Mouse (Mus musculus) mouse embryonic stem cell (cell line): ENCODE data around the gene Tmem98.

Source experiments
- in situ Hi-C, 2 experiments: fragments of 300-500 bp; cut with MboI; formaldehyde crosslinking; loops; 1 replicate in 1 of 2; 3 replicates in 1 of 2; pipeline ENCODE4 v1.14.3; 2019 to 2020; ENCODE audit warnings: low sequenced_read_pairs in 2 of 2, low pct_unique_long_range_greater_than_20kb in 1 of 2, mixed read lengths in 1 of 2; ENCODE audit not compliant: unreplicated experiment in 1 of 2

Tmem98 gene

DNA sequence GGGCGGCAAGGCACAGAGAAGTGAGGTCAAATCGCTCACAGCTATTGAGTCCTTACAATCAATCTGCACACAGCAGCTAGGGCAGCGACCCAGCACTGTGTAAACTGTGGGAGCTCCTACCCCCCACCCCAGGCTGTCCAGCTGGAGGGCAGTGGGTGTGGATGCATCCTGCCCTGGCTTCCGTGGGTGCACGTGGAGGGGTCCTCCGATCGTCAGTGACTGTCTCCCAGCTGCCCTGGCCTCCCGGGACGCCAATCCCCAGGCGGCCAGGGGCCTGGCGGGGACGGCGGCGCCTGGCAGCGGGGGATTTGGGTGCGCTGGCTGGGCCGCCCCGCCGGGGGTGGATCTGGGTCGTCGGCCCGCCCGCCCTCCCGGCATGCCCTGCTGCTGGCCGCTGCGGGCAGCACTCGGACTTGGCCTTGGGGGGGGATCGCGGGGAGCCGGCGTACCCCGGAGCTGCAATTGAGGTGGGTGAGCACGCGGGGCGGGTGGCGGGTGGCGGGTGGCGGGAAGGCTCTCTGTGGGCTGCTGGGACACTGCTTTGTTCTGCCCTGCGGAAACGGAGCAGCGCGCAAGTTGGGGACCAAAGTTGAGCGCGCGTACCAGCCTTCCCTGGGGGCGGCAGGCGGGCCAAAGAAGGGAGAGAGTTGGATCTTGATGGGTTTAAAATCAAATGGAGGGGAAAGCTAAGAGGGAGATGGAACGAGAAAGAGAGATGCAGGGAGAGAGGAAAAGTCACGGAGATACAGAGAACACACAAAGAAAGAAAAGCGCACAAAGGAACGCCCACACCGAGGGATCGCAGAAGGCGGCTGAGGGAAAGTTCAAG, at the start of gene Tmem98:
Tmem98 (plus strand) TSS at position 183 of the 829 bp plus-strand sequence.
- in situ Hi-C loops: no loop called here

- in situ Hi-C loops: no loop called here
These were observed 48.5 kb upstream of the Tmem98 start for GRCm38 (mm10) chr11:80761285-80761974.

DNA sequence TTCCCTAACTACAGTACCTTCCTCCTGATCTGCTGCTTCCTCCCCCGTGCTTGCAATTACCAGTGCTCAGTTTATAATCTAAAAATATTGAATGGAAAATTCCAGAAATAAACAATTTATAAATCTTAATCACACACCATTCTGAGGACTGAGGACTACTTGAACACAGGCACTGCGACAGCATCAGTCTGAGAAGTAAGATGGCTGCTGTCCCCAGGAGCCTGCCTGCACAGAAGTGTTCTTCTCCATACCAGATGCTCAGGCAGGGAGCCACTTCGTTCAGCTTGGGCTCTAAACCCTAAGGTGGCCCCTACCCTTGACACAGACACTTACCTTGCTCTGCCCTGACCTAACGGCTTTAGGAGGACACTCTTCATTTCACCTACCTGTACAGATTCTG, 47.9 kb upstream of the Tmem98 start:
- in situ Hi-C loops: no loop called here

GRCm38 (mm10) chr11:80766068-80766467, 43.9 kb upstream of the Tmem98 start:
- in situ Hi-C loops: no loop called here

- in situ Hi-C loops: no loop called here
These were observed 43.3 kb upstream of the Tmem98 start for GRCm38 (mm10) chr11:80766472-80767319.

GRCm38 (mm10) chr11:80767320-80767617, 42.7 kb upstream of the Tmem98 start:
- in situ Hi-C loops: no loop called here

DNA sequence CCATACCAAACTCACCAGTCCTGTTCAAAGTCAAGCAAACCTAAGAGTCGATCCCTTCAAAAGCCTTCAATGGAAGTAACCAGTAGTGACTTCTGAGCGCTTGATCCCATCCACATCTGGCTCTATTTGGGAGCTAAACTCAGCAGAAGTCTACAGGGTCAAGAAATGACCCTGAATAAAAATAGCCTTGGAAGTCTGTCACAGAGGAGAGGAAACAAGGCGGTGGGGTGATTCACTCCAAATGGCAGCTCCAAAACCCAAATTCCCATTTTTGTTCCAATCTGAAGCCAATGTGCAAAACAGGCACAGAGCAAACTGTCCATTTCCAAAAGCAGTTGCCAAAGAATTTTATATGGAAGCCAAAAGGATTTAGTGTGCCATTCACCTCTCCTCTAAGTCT, 38.8 kb upstream of the Tmem98 start:
- in situ Hi-C loops: no loop called here

DNA sequence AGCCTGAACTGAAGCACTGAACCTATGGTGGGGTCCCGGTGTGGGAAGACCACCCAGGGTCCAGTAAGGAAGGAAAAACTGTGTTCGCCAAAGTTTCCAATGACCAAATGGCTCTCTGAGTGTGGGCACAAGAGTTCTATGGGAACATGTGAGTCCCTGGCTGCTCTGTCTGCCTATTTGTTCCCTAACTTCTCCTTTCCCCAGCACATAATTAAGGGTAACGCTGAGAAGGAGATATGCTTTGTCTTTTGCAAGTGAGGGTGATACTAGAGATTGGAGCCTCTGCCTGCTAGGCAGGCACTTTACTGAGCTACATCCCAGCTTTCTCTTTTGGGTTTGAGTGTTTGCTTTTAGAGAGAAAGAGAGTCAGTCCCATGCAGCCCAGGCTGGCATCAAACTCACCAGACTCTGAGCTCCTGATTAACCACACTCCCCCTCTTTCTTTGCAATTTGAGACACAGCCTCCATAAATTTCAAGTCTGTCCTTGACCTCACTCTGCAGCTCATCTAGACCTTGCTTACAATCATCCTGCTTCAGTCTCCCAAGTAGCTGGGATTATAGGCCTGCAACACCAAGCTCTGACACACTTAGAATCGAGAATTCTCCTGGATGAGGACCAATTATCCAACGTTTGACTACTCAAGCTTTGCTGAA, 38.3 kb upstream of the Tmem98 start:
- in situ Hi-C loops: no loop called here

- in situ Hi-C loops: no loop called here
These were observed 37.3 kb upstream of the Tmem98 start for GRCm38 (mm10) chr11:80772595-80773210.

DNA sequence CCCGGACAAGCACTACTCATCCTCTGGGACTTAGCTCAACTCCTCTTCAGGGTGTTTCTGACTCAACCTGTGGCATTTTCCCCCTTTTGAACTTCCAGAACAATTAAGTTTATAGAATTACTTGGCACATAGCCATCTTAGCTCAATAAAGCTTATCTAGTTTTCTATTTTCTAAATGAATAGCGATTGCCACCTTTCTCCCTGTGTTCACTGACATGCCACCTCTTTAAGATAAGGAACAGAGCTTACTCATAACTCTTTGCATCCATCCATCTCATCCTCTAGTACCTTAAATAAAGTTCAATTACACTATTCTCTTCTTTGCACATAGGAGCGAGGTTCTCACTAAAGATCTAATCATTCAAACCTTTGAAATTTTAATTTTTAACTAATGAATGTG, 34.4 kb upstream of the Tmem98 start:
- in situ Hi-C loops: no loop called here

GRCm38 (mm10) chr11:80777708-80778107, 32.3 kb upstream of the Tmem98 start:
- in situ Hi-C loops: no loop called here

DNA sequence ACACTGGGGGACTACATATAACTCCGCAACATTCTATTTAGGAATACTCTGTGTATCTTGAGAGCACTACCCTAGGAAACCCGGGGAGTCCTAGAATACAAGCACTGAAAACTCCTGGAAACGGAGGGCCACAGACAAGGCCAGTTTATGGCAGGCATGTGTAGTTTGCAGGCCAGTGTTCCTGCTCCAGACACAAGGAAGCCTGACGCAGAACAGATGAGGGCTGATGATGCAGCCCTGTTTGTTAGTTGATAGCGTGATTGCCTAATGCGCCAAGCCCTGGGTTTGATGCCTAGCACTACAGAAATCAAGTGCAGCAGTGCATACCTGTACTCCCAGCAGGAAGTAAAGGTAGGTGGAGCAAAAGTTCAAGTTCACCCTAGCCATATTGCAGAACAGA, 31.8 kb upstream of the Tmem98 start:
- in situ Hi-C loops: no loop called here

DNA sequence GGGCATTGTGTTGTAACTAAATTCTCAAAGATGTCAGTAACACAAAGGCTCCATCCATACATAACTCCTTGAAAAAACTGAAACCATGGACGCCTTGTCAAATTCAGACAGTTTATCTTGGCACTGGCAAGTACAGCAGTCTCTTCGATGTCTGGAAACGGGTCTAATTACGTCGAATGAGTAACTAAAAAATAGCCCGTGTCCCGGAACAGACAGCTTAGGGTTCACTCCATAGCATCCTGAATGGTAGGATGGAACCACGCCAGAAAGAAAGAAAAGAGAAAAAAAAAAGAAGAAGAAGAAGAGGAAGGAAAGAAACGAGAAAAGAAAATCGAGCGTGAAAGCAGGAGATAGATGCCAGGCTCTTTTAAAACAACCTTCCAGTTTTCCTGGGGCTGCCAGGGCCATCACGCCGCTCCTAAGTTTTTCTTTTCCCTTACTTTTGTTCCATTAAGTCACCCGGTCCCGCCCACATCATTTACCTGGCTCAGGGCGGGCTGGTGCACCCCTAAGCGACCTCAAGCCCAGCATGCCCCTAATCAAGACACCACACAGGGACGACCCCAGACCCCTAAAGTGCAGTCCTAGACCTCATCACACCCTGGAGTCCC, 31.0 kb upstream of the Tmem98 start:
- in situ Hi-C loops: no loop called here

GRCm38 (mm10) chr11:80779527-80780344, 30.2 kb upstream of the Tmem98 start, which contains the start of gene Myo1d:
TSS of gene Myo1d (minus strand) at chr11:80780025.
- in situ Hi-C loops: no loop called here

DNA sequence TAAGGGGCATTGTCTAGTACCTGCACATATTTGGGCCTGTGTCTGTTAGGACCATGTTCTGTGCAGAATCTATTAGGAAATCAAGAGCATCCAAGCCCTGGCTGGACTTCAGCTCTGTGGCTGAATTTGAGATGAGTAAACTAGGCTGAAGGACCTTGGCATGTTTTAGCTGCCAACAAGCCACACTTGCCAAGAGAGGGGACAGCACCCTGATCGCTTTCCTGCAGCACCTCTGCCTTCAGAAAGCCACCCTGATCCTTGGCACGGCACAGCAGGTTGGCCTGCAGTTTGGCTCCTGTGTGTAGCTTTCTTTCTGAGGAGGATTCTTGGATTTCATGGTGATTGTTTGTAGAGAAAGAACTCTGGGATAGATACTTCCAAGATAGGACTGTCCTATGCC, 28.4 kb upstream of the Tmem98 start:
- in situ Hi-C loops: no loop called here

GRCm38 (mm10) chr11:80783460-80783859, 26.5 kb upstream of the Tmem98 start:
- in situ Hi-C loops: no loop called here

- in situ Hi-C loops: no loop called here
These were observed 25.7 kb upstream of the Tmem98 start for GRCm38 (mm10) chr11:80784294-80784743.
